In genomic region chr17:28254804-28255203, GRCm38 (mm10) we compare ENCODE assay signal across 22 mouse cellular contexts. TPM values are rescaled to one million over a fixed set of nuclear protein-coding genes. Genes with fewer than 3 reads are reported as not detected.
A peak's percentile ranks its signal among the peaks of the same experiment; 100 is the strongest.
DNase-seq lines count a peak whose midpoint lies in the region; ATAC-seq lines count a peak whose summit lies in the region.
"Had no signal": no experiment of that assay in that cellular context is flagged by ENCODE, and none has a peak within 500 bp of the region (broad histone marks: within the 10 kb centered on the region; RNA-seq: fewer than 3 reads in every experiment).

No protein-coding gene starts in this region.

- H3K4me3 ChIP-seq in hindbrain, embryonic 13.5 days: no peak overlapping the region
- H3K4me3 ChIP-seq in hindbrain, embryonic 11.5 days (ENCODE audit: low read depth, low read length): no peak overlapping the region
- H3K4me3 ChIP-seq in midbrain, embryonic 12.5 days: no peak overlapping the region
- no peak overlapping the region for H3K4me3 ChIP-seq in midbrain, embryonic 16.5 days (ENCODE audit: low read depth, low read length)
- no peak overlapping the region for H3K4me3 ChIP-seq in embryonic facial prominence, embryonic 12.5 days
- no peak overlapping the region for H3K4me3 ChIP-seq in neural tube, embryonic 13.5 days
- H3K4me3 ChIP-seq: forebrain, embryonic 13.5 days; heart, embryonic 10.5 days; limb, embryonic 13.5 days; liver, embryonic 13.5 days; stomach, embryonic 15.5 days had no signal

- peak overlapping the region; percentile 80 for H3K27ac ChIP-seq in hindbrain, embryonic 13.5 days
- no peak overlapping the region for H3K27ac ChIP-seq in hindbrain, embryonic 11.5 days (ENCODE audit: low read depth, low read length)
- 0 out of 2 replicates have a peak overlapping the region, but pooled peaks have one; percentile 17 for H3K27ac ChIP-seq in midbrain, embryonic 12.5 days (replicated peaks)
- H3K27ac ChIP-seq in midbrain, embryonic 16.5 days (ENCODE audit: low read length): no peak overlapping the region; the same call in 1 of the 2 replicates
- peak overlapping the region; percentile 38; the same call in 1 of the 2 replicates for H3K27ac ChIP-seq in embryonic facial prominence, embryonic 12.5 days
- peak overlapping the region; percentile 82 for H3K27ac ChIP-seq in neural tube, embryonic 13.5 days (replicated peaks)
- H3K27ac ChIP-seq: forebrain, embryonic 13.5 days; stomach, embryonic 15.5 days had no signal

- intact Hi-C loops in left cerebral cortex, postnatal 14 days (cut with DNase I): no loop called here

- H3K27me3 ChIP-seq in hindbrain, embryonic 13.5 days: no peaks in the 10 kb centered on the region
- H3K27me3 ChIP-seq in hindbrain, embryonic 11.5 days (ENCODE audit: control insufficient read depth, insufficient read depth, low read length): no peaks in the 10 kb centered on the region
- H3K27me3 ChIP-seq in midbrain, embryonic 12.5 days: no peaks in the 10 kb centered on the region
- H3K27me3 ChIP-seq in midbrain, embryonic 16.5 days (ENCODE audit: control insufficient read depth, insufficient read depth, low read depth, low read length): no peaks in the 10 kb centered on the region
- H3K27me3 ChIP-seq in embryonic facial prominence, embryonic 12.5 days: no peaks in the 10 kb centered on the region
- no peaks in the 10 kb centered on the region for H3K27me3 ChIP-seq in neural tube, embryonic 13.5 days
- H3K27me3 ChIP-seq: forebrain, embryonic 13.5 days; limb, embryonic 13.5 days; liver, embryonic 13.5 days; Patski; stomach, embryonic 15.5 days had no signal

- H3K9me3 ChIP-seq in hindbrain, embryonic 13.5 days: no peaks in the 10 kb centered on the region
- no peaks in the 10 kb centered on the region for H3K9me3 ChIP-seq in hindbrain, embryonic 11.5 days (ENCODE audit: control insufficient read depth, low read length)
- peaks cover 2% of the 10 kb centered on the region; the same call in 1 of the 2 replicates for H3K9me3 ChIP-seq in midbrain, embryonic 12.5 days
- H3K9me3 ChIP-seq in midbrain, embryonic 16.5 days (replicated peaks; ENCODE audit: control insufficient read depth, low read length, poor library complexity, severe bottlenecking): no peaks in the 10 kb centered on the region
- H3K9me3 ChIP-seq in embryonic facial prominence, embryonic 12.5 days: no peaks in the 10 kb centered on the region
- H3K9me3 ChIP-seq in neural tube, embryonic 13.5 days: no peaks in the 10 kb centered on the region
- H3K9me3 ChIP-seq: forebrain, embryonic 13.5 days; heart, embryonic 10.5 days; limb, embryonic 13.5 days; liver, embryonic 13.5 days; stomach, embryonic 15.5 days had no signal

- no peak overlapping the region for H3K4me2 ChIP-seq in hindbrain, embryonic 13.5 days
- no peak overlapping the region for H3K4me2 ChIP-seq in hindbrain, embryonic 11.5 days (replicated peaks; ENCODE audit: low read depth, low read length)
- H3K4me2 ChIP-seq in midbrain, embryonic 12.5 days (replicated peaks): no peak overlapping the region
- H3K4me2 ChIP-seq in midbrain, embryonic 16.5 days (ENCODE audit: low read length): no peak overlapping the region
- no peak overlapping the region for H3K4me2 ChIP-seq in embryonic facial prominence, embryonic 12.5 days (replicated peaks)
- no peak overlapping the region for H3K4me2 ChIP-seq in neural tube, embryonic 13.5 days
- H3K4me2 ChIP-seq: forebrain, embryonic 13.5 days; limb, embryonic 13.5 days; liver, embryonic 13.5 days; stomach, embryonic 15.5 days had no signal

- H3K36me3 ChIP-seq in hindbrain, embryonic 13.5 days: no peaks in the 10 kb centered on the region
- H3K36me3 ChIP-seq in hindbrain, embryonic 11.5 days (ENCODE audit: control insufficient read depth, insufficient read depth, low read length): no peaks in the 10 kb centered on the region
- H3K36me3 ChIP-seq in midbrain, embryonic 12.5 days: no peaks in the 10 kb centered on the region
- H3K36me3 ChIP-seq in midbrain, embryonic 16.5 days (ENCODE audit: control insufficient read depth, insufficient read depth, low read length): no peaks in the 10 kb centered on the region
- peaks cover 5% of the 10 kb centered on the region; the same call in 1 of the 2 replicates for H3K36me3 ChIP-seq in embryonic facial prominence, embryonic 12.5 days
- no peaks in the 10 kb centered on the region for H3K36me3 ChIP-seq in neural tube, embryonic 13.5 days

- no peak for DNase-seq in hindbrain, embryonic 11.5 days (ENCODE audit: low spot score)
- DNase-seq in layer of hippocampus, postnatal 10 days (ENCODE audit: low spot score in 2 of 2): no peak
- DNase-seq in left cerebral cortex, postnatal 14 days (ENCODE audit: low spot score in 2 of 2): no peak
- DNase-seq: cerebellum, adult 11 months; cerebellum, adult 9-11 months; kidney, adult 9 months; layer of hippocampus, postnatal 36 days; liver, embryonic 13.5 days; lung, adult 2 months; lung, postnatal 14 days; thymus, postnatal 25 days had no signal

- ATAC-seq in hindbrain, embryonic 13.5 days (ENCODE audit: low FRiP score): peak; percentile 54; the same call in 1 of the 2 replicates
- no peak for ATAC-seq in hindbrain, embryonic 11.5 days (ENCODE audit: low FRiP score)
- ATAC-seq in midbrain, embryonic 12.5 days (ENCODE audit: low FRiP score, low read depth): no peak
- no peak for ATAC-seq in midbrain, embryonic 16.5 days
- no peak for ATAC-seq in embryonic facial prominence, embryonic 12.5 days (ENCODE audit: insufficient number of reproducible peaks, insufficient read depth, low FRiP score, low TSS enrichment)
- peak; percentile 44; the same call in 1 of the 2 replicates for ATAC-seq in neural tube, embryonic 13.5 days (ENCODE audit: low read depth)
- ATAC-seq: forebrain, embryonic 13.5 days; intestine, embryonic 16.5 days; Patski had no signal

- H3K9ac ChIP-seq in hindbrain, embryonic 13.5 days: no peak overlapping the region
- H3K9ac ChIP-seq in hindbrain, embryonic 11.5 days (ENCODE audit: low read depth, low read length): no peak overlapping the region
- H3K9ac ChIP-seq in midbrain, embryonic 12.5 days (replicated peaks): no peak overlapping the region
- no peak overlapping the region for H3K9ac ChIP-seq in midbrain, embryonic 16.5 days (ENCODE audit: low read depth, low read length)
- H3K9ac ChIP-seq in embryonic facial prominence, embryonic 12.5 days: no peak overlapping the region
- H3K9ac ChIP-seq in neural tube, embryonic 13.5 days: no peak overlapping the region
- H3K9ac ChIP-seq: forebrain, embryonic 13.5 days; liver, embryonic 13.5 days; stomach, embryonic 15.5 days had no signal

- 54% methylated on average over 4 of the region's 4 CpGs for WGBS in hindbrain, embryonic 13.5 days
- WGBS in hindbrain, embryonic 11.5 days: 77% methylated on average over 4 of the region's 4 CpGs
- 82% methylated on average over 4 of the region's 4 CpGs for WGBS in midbrain, embryonic 12.5 days
- 75% methylated on average over 4 of the region's 4 CpGs for WGBS in midbrain, embryonic 16.5 days
- WGBS in embryonic facial prominence, embryonic 12.5 days: 58% methylated on average over 4 of the region's 4 CpGs
- 26% methylated on average over 4 of the region's 4 CpGs for WGBS in neural tube, embryonic 13.5 days

- H3K4me1 ChIP-seq in hindbrain, embryonic 13.5 days (replicated peaks): peaks cover 43% of the 10 kb centered on the region
- no peaks in the 10 kb centered on the region for H3K4me1 ChIP-seq in hindbrain, embryonic 11.5 days (replicated peaks; ENCODE audit: control insufficient read depth, insufficient read depth, low read length)
- H3K4me1 ChIP-seq in midbrain, embryonic 12.5 days: peaks cover 18% of the 10 kb centered on the region
- peaks cover 8% of the 10 kb centered on the region for H3K4me1 ChIP-seq in midbrain, embryonic 16.5 days (ENCODE audit: control insufficient read depth, insufficient read depth, low read length)
- H3K4me1 ChIP-seq in embryonic facial prominence, embryonic 12.5 days: peaks cover 47% of the 10 kb centered on the region
- H3K4me1 ChIP-seq in neural tube, embryonic 13.5 days (replicated peaks): peaks cover 53% of the 10 kb centered on the region

RNA-seq across cellular contexts. Expression of gene Ppard, which starts 22.3 kb away (rescaled TPM):
- 1.5 and 2.1 TPM in 2 replicates for polyA plus RNA-seq in hindbrain, embryonic 13.5 days (2015; fragmentation: Nextera tagmentation; extraction: Ambion mirVana)
- polyA plus RNA-seq in hindbrain, embryonic 11.5 days (2014; fragmentation: Nextera tagmentation; extraction: Ambion mirVana): 1.7 and 3.5 TPM in 2 replicates
- 1.5 and 2.2 TPM in 2 replicates for polyA plus RNA-seq in midbrain, embryonic 12.5 days (2016; fragmentation: Nextera tagmentation; extraction: Ambion mirVana)
- polyA plus RNA-seq in midbrain, embryonic 16.5 days (2015; fragmentation: Nextera tagmentation; extraction: Ambion mirVana): 1.2 and 1.6 TPM in 2 replicates
- polyA plus RNA-seq in embryonic facial prominence, embryonic 12.5 days (2016; fragmentation: Nextera tagmentation; extraction: Ambion mirVana): 2.5 and 3.2 TPM in 2 replicates
- polyA plus RNA-seq in neural tube, embryonic 13.5 days (2015; fragmentation: Nextera tagmentation; extraction: Ambion mirVana): 1.4 and 2.6 TPM in 2 replicates
- total RNA-seq in layer of hippocampus, postnatal 10 days (2021): 10 to 100 TPM; 25.8 to 29.0 TPM
- total RNA-seq in left cerebral cortex, postnatal 14 days (2021): 10 to 100 TPM; 28.3 to 28.7 TPM

RNA-seq across cellular contexts. Expression of gene Def6, which starts 47.2 kb away (rescaled TPM):
- 5.8 and 6.6 TPM in 2 replicates for polyA plus RNA-seq in hindbrain, embryonic 13.5 days (2015; fragmentation: Nextera tagmentation; extraction: Ambion mirVana)
- polyA plus RNA-seq in hindbrain, embryonic 11.5 days (2014; fragmentation: Nextera tagmentation; extraction: Ambion mirVana): 1.8 and 2.9 TPM in 2 replicates
- polyA plus RNA-seq in midbrain, embryonic 12.5 days (2016; fragmentation: Nextera tagmentation; extraction: Ambion mirVana): 3.1 and 3.7 TPM in 2 replicates
- polyA plus RNA-seq in midbrain, embryonic 16.5 days (2015; fragmentation: Nextera tagmentation; extraction: Ambion mirVana): 6.1 and 6.8 TPM in 2 replicates
- polyA plus RNA-seq in embryonic facial prominence, embryonic 12.5 days (2016; fragmentation: Nextera tagmentation; extraction: Ambion mirVana): 9.0 and 9.2 TPM in 2 replicates
- 5.6 TPM in 2 replicates for polyA plus RNA-seq in neural tube, embryonic 13.5 days (2015; fragmentation: Nextera tagmentation; extraction: Ambion mirVana)
- 1 to 10 TPM; 6.4 to 7.1 TPM for total RNA-seq in layer of hippocampus, postnatal 10 days (2021)
- 1 to 10 TPM; 4.7 to 5.3 TPM for total RNA-seq in left cerebral cortex, postnatal 14 days (2021)

RNA-seq across cellular contexts. Expression of gene Fance, which starts 58.5 kb away (rescaled TPM):
- polyA plus RNA-seq in hindbrain, embryonic 13.5 days (2015; fragmentation: Nextera tagmentation; extraction: Ambion mirVana): 21.9 and 24.2 TPM in 2 replicates
- polyA plus RNA-seq in hindbrain, embryonic 11.5 days (2014; fragmentation: Nextera tagmentation; extraction: Ambion mirVana): 18.7 and 22.5 TPM in 2 replicates
- polyA plus RNA-seq in midbrain, embryonic 12.5 days (2016; fragmentation: Nextera tagmentation; extraction: Ambion mirVana): 28.5 and 30.5 TPM in 2 replicates
- polyA plus RNA-seq in midbrain, embryonic 16.5 days (2015; fragmentation: Nextera tagmentation; extraction: Ambion mirVana): 25.2 and 26.3 TPM in 2 replicates
- 37.0 and 38.4 TPM in 2 replicates for polyA plus RNA-seq in embryonic facial prominence, embryonic 12.5 days (2016; fragmentation: Nextera tagmentation; extraction: Ambion mirVana)
- 23.2 and 23.3 TPM in 2 replicates for polyA plus RNA-seq in neural tube, embryonic 13.5 days (2015; fragmentation: Nextera tagmentation; extraction: Ambion mirVana)
- 10 to 100 TPM; 26.0 to 36.2 TPM for total RNA-seq in layer of hippocampus, postnatal 10 days (2021)
- 10 to 100 TPM; 28.3 to 29.6 TPM for total RNA-seq in left cerebral cortex, postnatal 14 days (2021)

Comparison
In these comparisons a context has a peak if more than half of its experiments do, and no peak if none do; other contexts are left out.
1. ATAC-seq: peak in hindbrain, embryonic 13.5 days (single experiment) and neural tube, embryonic 13.5 days (single experiment); none in hindbrain, embryonic 11.5 days (single experiment), midbrain, embryonic 12.5 days (single experiment), midbrain, embryonic 16.5 days (single experiment) and embryonic facial prominence, embryonic 12.5 days (single experiment).
2. H3K27ac ChIP-seq: peak in hindbrain, embryonic 13.5 days (single experiment), midbrain, embryonic 12.5 days (single experiment), embryonic facial prominence, embryonic 12.5 days (single experiment) and neural tube, embryonic 13.5 days (single experiment); none in hindbrain, embryonic 11.5 days (single experiment) and midbrain, embryonic 16.5 days (single experiment).